Mouse (Mus musculus) midbrain, embryonic 14.5 days (tissue): Measurements from ENCODE around the gene Lrp3. TPM values are rescaled to one million over a fixed set of nuclear protein-coding genes. Genes with fewer than 3 reads are reported as not detected.

Experiments used
- ATAC-seq: fragments of 200-750 bp; cut with Nextera tagmentation; 2 replicates; pipeline ENCODE4 v1.8.0; 2017; ENCODE audit warnings: moderate number of reproducible peaks, moderate library complexity; ENCODE audit not compliant: low FRiP score, low TSS enrichment
- DNase-seq: peaks from one replicate; pipeline ENCODE4 v3.0.0-alpha.2; 2015
- H3K27ac ChIP-seq: fragments of 300-500 bp; sonication (generic); replicated peaks from 2 replicates; pipeline ENCODE4 v1.5.1; 2014; ENCODE audit warnings: mild to moderate bottlenecking, low read depth, low read length, moderate library complexity
- H3K27me3 ChIP-seq: fragments of 300-500 bp; sonication (generic); 2 replicates; pipeline ENCODE4 v1.6.1; 2014; ENCODE audit warnings: low read length, control low read depth, mixed read lengths; ENCODE audit not compliant: control insufficient read depth, insufficient read depth
- H3K36me3 ChIP-seq: fragments of 300-500 bp; sonication (generic); 2 replicates; pipeline ENCODE4 v1.6.1; 2014; ENCODE audit warnings: low read length, control low read depth; ENCODE audit not compliant: control insufficient read depth, insufficient read depth
- H3K4me1 ChIP-seq: fragments of 300-500 bp; sonication (generic); 2 replicates; pipeline ENCODE4 v1.6.1; 2014; ENCODE audit warnings: mild to moderate bottlenecking, antibody characterized with exemption, low read length, control low read depth; ENCODE audit not compliant: control insufficient read depth, insufficient read depth
- H3K4me2 ChIP-seq: fragments of 300-500 bp; sonication (generic); 2 replicates; pipeline ENCODE4 v1.6.1; 2014; ENCODE audit warnings: mild to moderate bottlenecking, low read length, moderate library complexity
- H3K4me3 ChIP-seq: fragments of 300-500 bp; sonication (generic); replicated peaks from 2 replicates; pipeline ENCODE4 v1.5.1; 2014; ENCODE audit warnings: low read depth, low read length
- H3K9ac ChIP-seq: fragments of 300-500 bp; sonication (generic); replicated peaks from 2 replicates; pipeline ENCODE4 v1.6.1; 2014; ENCODE audit warnings: mild to moderate bottlenecking, low read length, moderate library complexity
- H3K9me3 ChIP-seq: fragments of 300-500 bp; sonication (generic); 2 replicates; pipeline ENCODE4 v1.6.1; 2016; ENCODE audit warnings: low read length, control low read depth, mixed read lengths; ENCODE audit not compliant: control insufficient read depth
- WGBS: fragments of 180-500 bp; shearing (Covaris S2); extraction: QIAGEN DNeasy Blood & Tissue Kit; methylation state at CpG from one replicate; pipeline ENCODE4 v1.1.7; 2014; 5-methylcytosine and 5-hydroxymethylcytosine counted together
- polyA plus RNA-seq: library from polyadenylated mRNA; unstranded; fragments of >200 nt; fragmentation: Nextera tagmentation; extraction: Ambion mirVana; gene quantifications from 2 replicates; pipeline ENCODE4 v1.2.1, GENCODE M21; 2014

Lrp3 gene
- polyA plus RNA-seq, 1 experiment from 2014 or later, result 33.3 TPM

GRCm38 (mm10) chr7:35234361-35235245, 19.3 kb upstream of the Lrp3 start:
- ATAC-seq (peak; percentile 95), DNase-seq (peak; percentile 100)
- WGBS, result under 1% methylated on average over 45 of the region's 45 CpGs
- no peaks in the 10 kb centered on the region for H3K9me3 ChIP-seq
- peak overlapping the region; percentile 53 for H3K4me3 ChIP-seq
- H3K27ac ChIP-seq, result peak overlapping the region; percentile 95
- peak overlapping the region; percentile 58 for H3K9ac ChIP-seq
- H3K27me3 ChIP-seq, result no peaks in the 10 kb centered on the region
- peak overlapping the region; percentile 60 for H3K4me2 ChIP-seq
- H3K36me3 ChIP-seq, result no peaks in the 10 kb centered on the region
- H3K4me1 ChIP-seq, result no peaks in the 10 kb centered on the region

- peak overlapping the region; percentile 58 for H3K9ac ChIP-seq
- 42% methylated on average over 12 of the region's 12 CpGs for WGBS
- H3K9me3 ChIP-seq, result no peaks in the 10 kb centered on the region
- no peaks in the 10 kb centered on the region for H3K4me1 ChIP-seq
- no peak for ATAC-seq
- no peaks in the 10 kb centered on the region for H3K27me3 ChIP-seq
- peak overlapping the region; percentile 95 for H3K27ac ChIP-seq
- H3K36me3 ChIP-seq, result no peaks in the 10 kb centered on the region
- H3K4me2 ChIP-seq, result peak overlapping the region; percentile 46
- DNase-seq, result no peak
- peak overlapping the region; percentile 53 for H3K4me3 ChIP-seq
Observed at GRCm38 (mm10) chr7:35233861-35234260, 18.6 kb upstream of the Lrp3 start.

- H3K9me3 ChIP-seq, result no peaks in the 10 kb centered on the region
- H3K36me3 ChIP-seq, result no peaks in the 10 kb centered on the region
- no peaks in the 10 kb centered on the region for H3K27me3 ChIP-seq
- H3K27ac ChIP-seq, result no peak overlapping the region
- H3K4me2 ChIP-seq, result no peak overlapping the region
- no peak overlapping the region for H3K9ac ChIP-seq
- H3K4me1 ChIP-seq, result no peaks in the 10 kb centered on the region
- no peak for ATAC-seq
- no peak overlapping the region for H3K4me3 ChIP-seq
- DNase-seq, result no peak
- 27% methylated on average over 13 of the region's 13 CpGs for WGBS
Observed at GRCm38 (mm10) chr7:35232796-35233455, 17.6 kb upstream of the Lrp3 start.

- no peaks in the 10 kb centered on the region for H3K9me3 ChIP-seq
- H3K9ac ChIP-seq, result no peak overlapping the region
- H3K27me3 ChIP-seq, result no peaks in the 10 kb centered on the region
- ATAC-seq, result no peak
- H3K4me3 ChIP-seq, result no peak overlapping the region
- peak; percentile 31 for DNase-seq
- no peaks in the 10 kb centered on the region for H3K36me3 ChIP-seq
- no peak overlapping the region for H3K27ac ChIP-seq
- H3K4me1 ChIP-seq, result no peaks in the 10 kb centered on the region
- WGBS, result 66% methylated on average over 3 of the region's 3 CpGs
- no peak overlapping the region for H3K4me2 ChIP-seq
Observed at GRCm38 (mm10) chr7:35230333-35230732, 15.0 kb upstream of the Lrp3 start.

GRCm38 (mm10) chr7:35220694-35221365, 5.5 kb upstream of the Lrp3 start:
- H3K4me2 ChIP-seq, result no peak overlapping the region
- no peak overlapping the region for H3K9ac ChIP-seq
- ATAC-seq, result no peak
- H3K27me3 ChIP-seq, result no peaks in the 10 kb centered on the region
- WGBS, result 82% methylated on average over 9 of the region's 9 CpGs
- DNase-seq, result no peak
- 0 out of 2 replicates have a peak, but pooled peaks cover 2% of the 10 kb centered on the region for H3K4me1 ChIP-seq
- H3K36me3 ChIP-seq, result no peaks in the 10 kb centered on the region
- no peak overlapping the region for H3K27ac ChIP-seq
- no peak overlapping the region for H3K4me3 ChIP-seq
- no peaks in the 10 kb centered on the region for H3K9me3 ChIP-seq

GRCm38 (mm10) chr7:35215731-35216130, 433 bp upstream of the Lrp3 start:
- H3K27me3 ChIP-seq, result no peaks in the 10 kb centered on the region
- peak overlapping the region; percentile 98 for H3K9ac ChIP-seq
- peak overlapping the region; percentile 82 for H3K4me3 ChIP-seq
- no peaks in the 10 kb centered on the region for H3K9me3 ChIP-seq
- WGBS, result 39% methylated on average over 5 of the region's 5 CpGs
- peak; percentile 51 for DNase-seq
- H3K4me2 ChIP-seq, result peak overlapping the region; percentile 72
- H3K4me1 ChIP-seq, result peaks cover 15% of the 10 kb centered on the region
- H3K27ac ChIP-seq, result peak overlapping the region; percentile 94
- ATAC-seq, result no peak
- H3K36me3 ChIP-seq, result peaks cover 25% of the 10 kb centered on the region

GRCm38 (mm10) chr7:35214442-35215222, 666 bp downstream of the Lrp3 start:
- H3K9ac ChIP-seq, result peak overlapping the region; percentile 98
- peaks cover 15% of the 10 kb centered on the region for H3K4me1 ChIP-seq
- no peaks in the 10 kb centered on the region for H3K9me3 ChIP-seq
- under 1% methylated on average over 62 of the region's 79 CpGs for WGBS
- H3K27me3 ChIP-seq, result no peaks in the 10 kb centered on the region
- H3K4me3 ChIP-seq, result peak overlapping the region; percentile 82
- ATAC-seq (peak; percentile 47), DNase-seq (peak; percentile 78)
- peak overlapping the region; percentile 94 for H3K27ac ChIP-seq
- peak overlapping the region; percentile 72 for H3K4me2 ChIP-seq
- peaks cover 36% of the 10 kb centered on the region for H3K36me3 ChIP-seq

GRCm38 (mm10) chr7:35211791-35212190, 3.5 kb downstream of the Lrp3 start:
- 98% methylated on average over 4 of the region's 4 CpGs for WGBS
- H3K9ac ChIP-seq, result no peak overlapping the region

More at GRCm38 (mm10) chr7:35211791-35212190, 3.5 kb downstream of the Lrp3 start:
- Histone ChIP-seq H3K27ac (no peak overlapping the region), H3K9me3 (no peaks in the 10 kb centered on the region), H3K27me3 (no peaks in the 10 kb centered on the region), H3K4me3 (no peak overlapping the region), H3K4me1 (peaks cover 15% of the 10 kb centered on the region), H3K36me3 (peaks cover 53% of the 10 kb centered on the region), H3K4me2 (no peak overlapping the region)
- no peak for DNase-seq
- no peak for ATAC-seq
